Mouse (Mus musculus) CH12F3 (cell line): ENCODE results near the gene Nckap5l.

Source experiments
- in situ Hi-C: fragments of 300-500 bp; cut with MboI; formaldehyde crosslinking; loops from 2 replicates; pipeline ENCODE4 v1.14.3; 2020; ENCODE audit warnings: low sequenced_read_pairs

The Nckap5l gene

GRCm38 (mm10) chr15:99457606-99458401, at the start of gene Nckap5l:
Nckap5l (minus strand) TSS chr15:99457748.
- in situ Hi-C loops = no loop called here

- in situ Hi-C loops = no loop called here
Observed at GRCm38 (mm10) chr15:99505324-99506095, 48.0 kb upstream of the Nckap5l start.

GRCm38 (mm10) chr15:99503256-99503655, 45.7 kb upstream of the Nckap5l start:
- in situ Hi-C loops = no loop called here

GRCm38 (mm10) chr15:99502311-99502831, 44.8 kb upstream of the Nckap5l start:
- in situ Hi-C loops = no loop called here

GRCm38 (mm10) chr15:99501292-99502260, 44.0 kb upstream of the Nckap5l start:
- in situ Hi-C loops = no loop called here

- in situ Hi-C loops = no loop called here
Observed at GRCm38 (mm10) chr15:99500320-99500719, 42.8 kb upstream of the Nckap5l start.

GRCm38 (mm10) chr15:99499726-99500125, 42.2 kb upstream of the Nckap5l start:
- in situ Hi-C loops = no loop called here

GRCm38 (mm10) chr15:99498781-99499180, 41.2 kb upstream of the Nckap5l start:
- in situ Hi-C loops = no loop called here

- in situ Hi-C loops = no loop called here
Observed at GRCm38 (mm10) chr15:99498356-99498755, 40.8 kb upstream of the Nckap5l start.

GRCm38 (mm10) chr15:99497527-99498242, 40.1 kb upstream of the Nckap5l start:
- in situ Hi-C loops = no loop called here

GRCm38 (mm10) chr15:99497061-99497460, 39.5 kb upstream of the Nckap5l start:
- in situ Hi-C loops = no loop called here

- in situ Hi-C loops = no loop called here
Observed at GRCm38 (mm10) chr15:99484745-99485144, 27.2 kb upstream of the Nckap5l start.

- in situ Hi-C loops = no loop called here
Observed at GRCm38 (mm10) chr15:99475814-99476213, 18.3 kb upstream of the Nckap5l start.

- in situ Hi-C loops = no loop called here
Observed at GRCm38 (mm10) chr15:99474576-99474926, 17.0 kb upstream of the Nckap5l start, which contains the start of gene Bcdin3d. Bcdin3d (minus strand) TSS chr15:99474730.

GRCm38 (mm10) chr15:99473801-99474575, 16.4 kb upstream of the Nckap5l start:
- in situ Hi-C loops = no loop called here

GRCm38 (mm10) chr15:99472972-99473371, 15.4 kb upstream of the Nckap5l start:
- in situ Hi-C loops = no loop called here

- in situ Hi-C loops = no loop called here
Observed at GRCm38 (mm10) chr15:99471677-99472063, 14.1 kb upstream of the Nckap5l start.

- in situ Hi-C loops = no loop called here
Observed at GRCm38 (mm10) chr15:99470971-99471676, 13.6 kb upstream of the Nckap5l start.
